Mouse (Mus musculus) left cerebral cortex, postnatal 36 days (tissue): ENCODE results near the gene Mrpl46. TPM values are rescaled to one million over a fixed set of nuclear protein-coding genes. Genes with fewer than 3 reads are reported as not detected.

Experiments used
- total RNA-seq, 2 experiments: library from RNA; stranded (reverse); gene quantifications; 2 replicates each; pipeline ENCODE4 v1.2.3; 2021

Mrpl46 gene
- total RNA-seq, 2 experiments from 2014 or later, result 32.0 to 38.1 TPM

Other genes starting within 250 kb of the Mrpl46 start
- 100 to 1,000 TPM; 138 to 174 TPM for gene Ntrk3, start 45.5 kb downstream of the Mrpl46 start, total RNA-seq
- 10 to 100 TPM; 38.6 to 38.8 TPM for gene Mrps11, start 412 bp downstream of the Mrpl46 start, total RNA-seq
- gene Det1, start 63.7 kb upstream of the Mrpl46 start, total RNA-seq, result 1 to 10 TPM; 6.0 to 6.4 TPM
- gene Aen, start 112.3 kb upstream of the Mrpl46 start, total RNA-seq, result 10 to 100 TPM; 20.2 to 24.0 TPM
- 1 to 10 TPM; 1.2 TPM for gene Isg20, start 129.9 kb upstream of the Mrpl46 start, total RNA-seq